7 mouse cellular contexts compared by ENCODE assay signal in genomic region chr13:69532893-69533404, GRCm38 (mm10). TPM values are rescaled to one million over a fixed set of nuclear protein-coding genes. Genes with fewer than 3 reads are reported as not detected.
DNase-seq lines count a peak whose midpoint lies in the region; ATAC-seq and TF ChIP-seq lines count a peak whose summit lies in the region.

No protein-coding gene starts in this region.

- H3K4me2 ChIP-seq in forebrain, embryonic 11.5 days (ENCODE audit: low read depth, low read length, severe bottlenecking): peak overlapping the region; percentile 89
- H3K4me2 ChIP-seq in limb, embryonic 14.5 days (replicated peaks; ENCODE audit: low read depth, low read length, severe bottlenecking): peak overlapping the region; percentile 66
- peak overlapping the region; percentile 83 for H3K4me2 ChIP-seq in stomach, embryonic 15.5 days

- H3K27me3 ChIP-seq in megakaryocyte, embryonic 14.5 days (replicated peaks): no peaks in the 10 kb centered on the region
- no peaks in the 10 kb centered on the region for H3K27me3 ChIP-seq in forebrain, embryonic 11.5 days (ENCODE audit: control insufficient read depth, insufficient read depth, low read length)
- no peaks in the 10 kb centered on the region for H3K27me3 ChIP-seq in limb, embryonic 14.5 days (ENCODE audit: control insufficient read depth, insufficient read depth, low read length)
- H3K27me3 ChIP-seq in stomach, embryonic 15.5 days (replicated peaks): no peaks in the 10 kb centered on the region

- no peak for TF ChIP-seq POLR2A in limb, embryonic 14.5 days (IDR thresholded peaks at IDR 0.05; ENCODE audit: borderline replicate concordance, extremely low read depth, insufficient read depth, insufficient read length)

- ATAC-seq in megakaryocyte, adult 5-6 weeks (ENCODE audit: poor library complexity, severe bottlenecking): no peak; the same call in 1 of the 2 replicates
- ATAC-seq in forebrain, embryonic 11.5 days (replicated peaks; ENCODE audit: low FRiP score): no peak
- ATAC-seq in limb, embryonic 14.5 days (ENCODE audit: low FRiP score, low read depth): no peak
- ATAC-seq in stomach, embryonic 15.5 days (ENCODE audit: insufficient read depth, low FRiP score, low read depth): no peak

- peak overlapping the region; percentile 89 for H3K9ac ChIP-seq in forebrain, embryonic 11.5 days (ENCODE audit: low read length)
- H3K9ac ChIP-seq in limb, embryonic 14.5 days (ENCODE audit: low read depth, low read length, severe bottlenecking): peak overlapping the region; percentile 76
- peak overlapping the region; percentile 71 for H3K9ac ChIP-seq in stomach, embryonic 15.5 days

- no peaks in the 10 kb centered on the region for H3K9me3 ChIP-seq in megakaryocyte, embryonic 14.5 days
- H3K9me3 ChIP-seq in forebrain, embryonic 11.5 days (ENCODE audit: control insufficient read depth, low read length): no peaks in the 10 kb centered on the region
- H3K9me3 ChIP-seq in limb, embryonic 14.5 days (ENCODE audit: control insufficient read depth, low read length): no peaks in the 10 kb centered on the region
- H3K9me3 ChIP-seq in stomach, embryonic 15.5 days: no peaks in the 10 kb centered on the region

- peak overlapping the region; percentile 96 for H3K4me3 ChIP-seq in megakaryocyte, embryonic 14.5 days (replicated peaks)
- H3K4me3 ChIP-seq in forebrain, embryonic 11.5 days (ENCODE audit: low read depth, low read length): peak overlapping the region; percentile 97
- peak overlapping the region; percentile 89 for H3K4me3 ChIP-seq in limb, embryonic 14.5 days (replicated peaks; ENCODE audit: low read length)
- H3K4me3 ChIP-seq in stomach, embryonic 15.5 days (replicated peaks): peak overlapping the region; percentile 78

- no peak for DNase-seq in forebrain, embryonic 11.5 days (ENCODE audit: low spot score)
- no peak for DNase-seq in limb, embryonic 14.5 days (ENCODE audit: low spot score)
- no peak for DNase-seq in cerebellum, postnatal 10 days
- no peak for DNase-seq in thymus, postnatal 4 days

- H3K36me3 ChIP-seq in megakaryocyte, embryonic 14.5 days (replicated peaks; ENCODE audit: low read length): peaks cover 31% of the 10 kb centered on the region
- H3K36me3 ChIP-seq in forebrain, embryonic 11.5 days (ENCODE audit: control insufficient read depth, insufficient read depth, low read length): no peaks in the 10 kb centered on the region
- peaks cover 10% of the 10 kb centered on the region for H3K36me3 ChIP-seq in limb, embryonic 14.5 days (ENCODE audit: control insufficient read depth, insufficient read depth, low read length)
- H3K36me3 ChIP-seq in stomach, embryonic 15.5 days: no peaks in the 10 kb centered on the region

- H3K4me1 ChIP-seq in megakaryocyte, embryonic 14.5 days: peaks cover 66% of the 10 kb centered on the region
- peaks cover 11% of the 10 kb centered on the region for H3K4me1 ChIP-seq in forebrain, embryonic 11.5 days (replicated peaks; ENCODE audit: control insufficient read depth, insufficient read depth, low read length)
- peaks cover 35% of the 10 kb centered on the region for H3K4me1 ChIP-seq in limb, embryonic 14.5 days (ENCODE audit: control insufficient read depth, insufficient read depth, low read length)
- H3K4me1 ChIP-seq in stomach, embryonic 15.5 days: peaks cover 32% of the 10 kb centered on the region

- 1% methylated on average over 9 of the region's 9 CpGs for WGBS in forebrain, embryonic 11.5 days
- under 1% methylated on average over 9 of the region's 9 CpGs for WGBS in limb, embryonic 14.5 days
- WGBS in stomach, embryonic 15.5 days: 2% methylated on average over 9 of the region's 9 CpGs

- no peak overlapping the region for H3K27ac ChIP-seq in forebrain, embryonic 11.5 days (ENCODE audit: low read depth, low read length)
- 0 out of 2 replicates have a peak overlapping the region, but pooled peaks have one; percentile 86 for H3K27ac ChIP-seq in limb, embryonic 14.5 days (replicated peaks; ENCODE audit: low read depth, low read length)
- H3K27ac ChIP-seq in stomach, embryonic 15.5 days: peak overlapping the region; percentile 93

RNA-seq across cellular contexts. Expression of gene Nsun2, which starts 0.6 kb away (rescaled TPM):
- polyA plus RNA-seq in megakaryocyte, embryonic 14.5 days (2012; ENCODE audit: insufficient read depth, low replicate concordance): 3.8 and 18.8 TPM in 2 replicates
- total RNA-seq in megakaryocyte, adult 5-6 weeks (2015): 32.6 and 33.9 TPM in 2 replicates
- total RNA-seq in megakaryocyte, adult 5-6 weeks (2017): 61.7 and 76.5 TPM in 2 replicates
- 133 and 135 TPM in 2 replicates for polyA plus RNA-seq in forebrain, embryonic 11.5 days (2014; fragmentation: Nextera tagmentation; extraction: Ambion mirVana)
- 102 and 106 TPM in 2 replicates for polyA plus RNA-seq in limb, embryonic 14.5 days (2012; rRNA removed)
- 130 and 134 TPM in 2 replicates for polyA plus RNA-seq in limb, embryonic 14.5 days (2014; fragmentation: Nextera tagmentation; extraction: Ambion mirVana)
- 117 and 120 TPM in 2 replicates for polyA plus RNA-seq in stomach, embryonic 15.5 days (2015; fragmentation: Nextera tagmentation; extraction: Ambion mirVana)

RNA-seq across cellular contexts. Expression of gene Tent4a, which starts 1.5 kb away (rescaled TPM):
- polyA plus RNA-seq in megakaryocyte, embryonic 14.5 days (2012; ENCODE audit: insufficient read depth, low replicate concordance): 4.0 and 5.0 TPM in 2 replicates
- total RNA-seq in megakaryocyte, adult 5-6 weeks (2015): 10.4 and 11.1 TPM in 2 replicates
- total RNA-seq in megakaryocyte, adult 5-6 weeks (2017): 10.2 and 13.3 TPM in 2 replicates
- 8.7 and 9.6 TPM in 2 replicates for polyA plus RNA-seq in forebrain, embryonic 11.5 days (2014; fragmentation: Nextera tagmentation; extraction: Ambion mirVana)
- 25.7 and 29.0 TPM in 2 replicates for polyA plus RNA-seq in limb, embryonic 14.5 days (2012; rRNA removed)
- polyA plus RNA-seq in limb, embryonic 14.5 days (2014; fragmentation: Nextera tagmentation; extraction: Ambion mirVana): 8.7 and 9.9 TPM in 2 replicates
- polyA plus RNA-seq in stomach, embryonic 15.5 days (2015; fragmentation: Nextera tagmentation; extraction: Ambion mirVana): 5.1 and 5.6 TPM in 2 replicates
